Mouse (Mus musculus) bone marrow, adult 2 months (tissue): ENCODE data around the gene Tacc2. TPM values are rescaled to one million over a fixed set of nuclear protein-coding genes. Genes with fewer than 3 reads are reported as not detected.

Experiments used
- H3K27ac ChIP-seq: fragments of 200-500 bp; 2 replicates; pipeline ENCODE4 v1.5.1; 2012; ENCODE audit warnings: low read depth, mild to moderate bottlenecking, control low read depth, inconsistent platforms, low read length; ENCODE audit not compliant: control insufficient read depth, poor library complexity, insufficient read depth
- H3K4me1 ChIP-seq: fragments of 200-500 bp; 2 replicates; pipeline ENCODE4 v1.6.1; 2011; ENCODE audit warnings: low read length; ENCODE audit not compliant: control insufficient read depth, insufficient read depth
- H3K4me3 ChIP-seq: fragments of 200-500 bp; replicated peaks from 2 replicates; pipeline ENCODE3; 2011; ENCODE audit warnings: mild to moderate bottlenecking, low read depth, low read length, control low read depth; ENCODE audit not compliant: control insufficient read depth
- CTCF ChIP-seq: fragments of 200-500 bp; IDR thresholded peaks from 2 replicates; pipeline ENCODE4 v1.5.1; 2011; ENCODE audit warnings: low read length, control low read depth; ENCODE audit not compliant: control insufficient read depth, insufficient read depth
- POLR2A ChIP-seq: fragments of 200-500 bp; IDR thresholded peaks from 2 replicates; pipeline ENCODE4 v1.6.1; 2011; ENCODE audit warnings: low read depth, mild to moderate bottlenecking, control low read depth, low read length, borderline replicate concordance; ENCODE audit not compliant: control insufficient read depth
- WGBS: fragments of 180-500 bp; shearing (Covaris S2); methylation state at CpG from one replicate; pipeline ENCODE4 v1.1.7; 2018; 5-methylcytosine and 5-hydroxymethylcytosine counted together
- polyA plus RNA-seq: library from polyadenylated mRNA; stranded (reverse); fragments of >200 nt; gene quantifications from 2 replicates; pipeline ENCODE4 v1.2.4, GENCODE M21; 2011; ENCODE audit warnings: low replicate concordance; ENCODE audit not compliant: missing spikeins, insufficient read depth, insufficient read length

The Tacc2 gene
- polyA plus RNA-seq, 1 experiment = 12.0 TPM

DNA sequence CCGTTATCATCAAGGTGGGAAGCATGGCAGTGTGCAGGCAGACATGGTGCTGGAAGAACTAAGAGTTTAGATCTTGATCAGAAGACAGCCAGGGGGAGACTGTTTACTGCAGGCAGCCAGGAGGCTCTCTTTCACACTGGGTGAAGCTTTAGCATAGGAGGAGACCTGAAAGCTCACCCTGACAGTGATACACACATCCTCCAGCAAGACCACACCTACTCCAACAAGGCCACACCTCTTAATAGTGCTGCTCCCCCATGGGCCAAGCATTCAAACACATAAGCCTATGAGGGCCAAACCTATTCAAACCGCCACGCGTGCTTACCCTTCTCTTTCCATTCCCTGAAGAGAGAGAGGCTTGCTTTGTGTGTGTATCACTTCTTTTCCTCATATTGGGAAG is 14.0 kb upstream of the Tacc2 start:
- WGBS = 90% methylated on average over 4 of the region's 4 CpGs

GRCm38 (mm10) chr7:130563880-130564279 is 13.4 kb upstream of the Tacc2 start:
- TF ChIP-seq POLR2A (no peak), CTCF (no peak)
- Histone ChIP-seq H3K4me3 (no peak overlapping the region), H3K27ac (no peak overlapping the region), H3K4me1 (no peaks in the 10 kb centered on the region)
- 46% methylated on average over 4 of the region's 4 CpGs for WGBS

More for the DNA sequence above, 14.0 kb upstream of the Tacc2 start:
- Histone ChIP-seq H3K4me1 (no peaks in the 10 kb centered on the region), H3K27ac (no peak overlapping the region), H3K4me3 (no peak overlapping the region)
- no peak for TF ChIP-seq POLR2A
- no peak for TF ChIP-seq CTCF

- Histone ChIP-seq H3K4me3 (no peak overlapping the region), H3K27ac (no peak overlapping the region), H3K4me1 (no peaks in the 10 kb centered on the region)
- TF ChIP-seq POLR2A (no peak), CTCF (no peak)
- 45% methylated on average over 3 of the region's 3 CpGs for WGBS
Measured at GRCm38 (mm10) chr7:130564596-130564995, 12.6 kb upstream of the Tacc2 start.

DNA sequence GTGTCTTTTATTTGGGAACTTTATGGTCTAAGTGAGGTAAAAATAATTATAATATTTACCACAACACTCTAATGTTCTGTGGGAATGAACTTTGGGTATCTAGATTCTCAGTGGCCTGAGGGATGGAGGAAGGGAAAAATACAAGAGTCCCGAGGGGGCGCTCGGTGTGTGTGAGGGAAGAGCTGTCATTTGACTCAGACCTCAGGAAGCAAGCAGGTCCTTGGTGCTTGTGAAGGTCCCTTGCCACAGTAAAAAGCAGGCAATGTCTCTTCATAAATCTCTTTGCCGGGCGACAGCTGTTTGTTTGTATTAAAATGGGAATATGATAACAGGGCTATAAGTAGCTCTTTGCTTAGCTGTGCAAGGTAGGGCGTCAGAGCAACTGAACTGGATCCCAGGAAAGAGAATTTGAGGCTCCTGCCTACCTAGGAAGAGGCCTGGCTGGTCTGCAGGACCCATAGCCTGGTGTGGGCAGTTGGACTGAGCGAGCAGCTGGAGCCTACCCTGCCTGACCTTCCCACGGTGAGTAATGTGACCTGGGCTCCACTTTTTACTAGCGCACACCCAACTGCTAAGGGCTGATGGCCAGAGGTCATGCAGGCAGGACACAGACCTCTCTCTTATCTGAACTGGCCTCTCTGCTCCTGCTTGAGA is 8.3 kb upstream of the Tacc2 start:
- TF ChIP-seq POLR2A (no peak), CTCF (no peak)
- Histone ChIP-seq H3K4me1 (no peaks in the 10 kb centered on the region), H3K27ac (no peak overlapping the region), H3K4me3 (no peak overlapping the region)
- WGBS = 81% methylated on average over 9 of the region's 9 CpGs

GRCm38 (mm10) chr7:130570472-130570871 is 6.8 kb upstream of the Tacc2 start:
- TF ChIP-seq CTCF (no peak), POLR2A (no peak)
- H3K4me1 ChIP-seq = no peaks in the 10 kb centered on the region
- H3K4me3 ChIP-seq = no peak overlapping the region
- WGBS = 81% methylated on average over 7 of the region's 7 CpGs
- H3K27ac ChIP-seq = no peak overlapping the region

DNA sequence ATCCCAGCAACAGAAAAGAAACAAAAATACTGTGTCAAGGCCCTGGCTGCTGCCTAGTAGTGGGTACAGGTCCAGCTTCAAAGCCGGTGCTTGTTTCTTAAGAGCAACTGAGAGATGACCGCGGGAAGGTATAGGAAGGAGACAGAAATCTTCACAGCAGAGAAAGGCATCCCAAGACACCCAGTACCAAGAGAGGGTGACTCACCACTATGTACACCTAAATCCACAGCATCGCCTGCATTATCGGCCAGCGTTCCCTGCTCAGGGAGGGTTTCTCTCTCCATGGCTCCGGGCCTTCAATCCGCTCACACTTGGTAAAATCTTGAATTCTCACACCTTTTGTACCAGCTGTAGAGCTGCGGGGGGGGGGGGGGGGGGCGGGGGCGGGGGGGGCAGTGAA is 4.4 kb upstream of the Tacc2 start, which contains the start of gene Nsmce4a:
Gene Nsmce4a, minus strand, starts transcription at position 298 of the 400 bp plus-strand sequence.
- 67% methylated on average over 11 of the region's 11 CpGs for WGBS
- no peak within 1 kb of the TSS for H3K27ac ChIP-seq
- TF ChIP-seq CTCF (no peak), POLR2A (no peak)
- no peak within 1 kb of the TSS for H3K4me3 ChIP-seq
- no peaks in the 10 kb centered on the region for H3K4me1 ChIP-seq

- no peaks in the 10 kb centered on the region for H3K4me1 ChIP-seq
- no peak overlapping the region for H3K4me3 ChIP-seq
- 89% methylated on average over 10 of the region's 10 CpGs for WGBS
- H3K27ac ChIP-seq = no peak overlapping the region
- TF ChIP-seq CTCF (no peak), POLR2A (no peak)
Measured at GRCm38 (mm10) chr7:130573746-130574145, 3.5 kb upstream of the Tacc2 start.

DNA sequence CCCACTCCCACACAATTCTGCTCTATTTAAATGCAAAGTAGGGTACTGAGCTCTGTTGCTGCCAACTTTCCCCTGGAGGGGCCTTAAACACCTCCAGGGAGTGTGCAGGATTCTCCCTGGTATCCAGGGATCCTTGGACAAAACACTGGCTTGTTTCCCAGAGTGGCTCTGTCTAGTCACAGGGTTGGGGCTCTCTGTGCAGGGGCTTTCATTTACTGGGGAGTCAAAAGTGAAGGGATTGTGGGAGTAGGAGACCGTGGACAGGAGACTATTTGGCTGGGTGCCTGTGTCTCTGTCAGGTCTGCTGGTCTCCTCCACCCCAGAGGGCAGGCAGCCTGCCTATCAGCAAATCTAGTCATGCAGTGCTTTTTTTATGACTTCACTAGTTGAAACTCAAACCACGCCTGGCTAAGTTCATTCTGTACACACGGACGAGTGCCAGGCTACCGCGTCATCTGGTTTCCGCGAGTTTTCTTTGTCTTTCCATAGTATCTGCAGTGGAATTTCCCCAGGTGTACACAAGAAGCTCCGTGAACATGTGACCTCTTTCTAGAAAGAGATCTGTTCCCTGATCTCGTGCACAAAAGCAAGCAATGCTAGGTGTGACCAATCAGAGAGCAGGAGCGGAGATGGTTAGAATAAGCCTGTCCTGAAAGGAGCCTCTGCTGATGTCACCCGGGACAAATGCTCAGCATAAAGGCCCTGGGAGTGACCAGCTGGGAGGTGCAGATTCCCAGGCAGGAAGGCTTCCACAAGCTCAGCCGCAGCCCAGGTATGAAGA is 2.8 kb upstream of the Tacc2 start:
- TF ChIP-seq POLR2A (no peak), CTCF (no peak)
- no peak overlapping the region for H3K4me3 ChIP-seq
- 69% methylated on average over 13 of the region's 13 CpGs for WGBS
- H3K4me1 ChIP-seq = no peaks in the 10 kb centered on the region
- no peak overlapping the region for H3K27ac ChIP-seq

DNA sequence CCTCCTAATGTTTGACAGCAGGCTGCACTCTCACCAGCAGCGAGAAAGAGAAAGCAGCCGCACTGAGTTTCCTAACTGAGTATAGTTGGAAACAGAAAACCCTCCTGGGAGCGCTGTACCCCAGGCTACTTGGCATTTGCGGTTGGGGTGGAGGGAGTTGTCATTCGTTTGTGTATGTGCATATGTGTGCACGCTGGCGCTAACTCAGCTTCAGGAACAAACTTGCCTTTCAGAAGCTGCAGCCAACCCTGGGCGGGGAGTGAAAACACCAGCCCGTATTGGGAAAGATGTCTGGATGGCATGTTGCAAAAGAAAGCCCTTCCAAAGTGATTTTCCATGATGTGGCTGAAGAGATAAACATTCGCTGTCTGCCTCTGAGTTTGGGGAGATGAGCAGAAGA is 257 bp upstream of the Tacc2 start:
- no peak overlapping the region for H3K27ac ChIP-seq
- H3K4me3 ChIP-seq = no peak overlapping the region
- WGBS = 17% methylated on average over 10 of the region's 10 CpGs
- H3K4me1 ChIP-seq = no peaks in the 10 kb centered on the region
- no peak for TF ChIP-seq POLR2A
- TF ChIP-seq CTCF = no peak

DNA sequence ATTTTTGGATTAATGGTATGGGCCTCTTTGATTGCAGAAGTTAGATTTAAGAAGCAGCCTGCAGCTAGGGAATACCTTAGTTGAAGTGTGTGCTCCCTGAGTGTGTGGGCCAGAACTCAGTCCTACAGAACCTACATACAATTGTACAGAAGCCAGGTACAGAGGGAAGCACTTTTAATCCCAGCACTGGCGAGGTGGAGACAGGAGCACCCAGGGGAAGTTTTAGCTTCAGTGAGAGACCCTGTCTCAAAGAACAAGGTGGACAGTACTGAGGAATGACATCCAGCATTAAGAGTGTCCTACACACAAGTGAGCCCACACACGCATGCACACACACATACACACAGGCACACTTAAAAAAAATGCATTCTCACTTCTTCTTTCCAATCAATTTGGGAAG is 828 bp downstream of the Tacc2 start:
- Histone ChIP-seq H3K4me1 (no peaks in the 10 kb centered on the region), H3K27ac (no peak overlapping the region), H3K4me3 (no peak overlapping the region)
- no peak for TF ChIP-seq POLR2A
- TF ChIP-seq CTCF = no peak
- 81% methylated on average over 2 of the region's 2 CpGs for WGBS
